Mouse (Mus musculus) c-Kit-negative CD71-positive TER-119-positive erythroid progenitor cells, embryonic 14.5 days (primary cell): ENCODE results near the gene Rab6b.
"Not testable (repeated sequence)": the region's sequence is repeated elsewhere in the genome, so short reads cannot be mapped to it uniquely, and the experiment has no call there.

Source experiments
- DNase-seq: peaks from one replicate; pipeline ENCODE4 v3.0.0-alpha.2; 2013; ENCODE audit warnings: low read depth, low spot score

The Rab6b gene

DNA sequence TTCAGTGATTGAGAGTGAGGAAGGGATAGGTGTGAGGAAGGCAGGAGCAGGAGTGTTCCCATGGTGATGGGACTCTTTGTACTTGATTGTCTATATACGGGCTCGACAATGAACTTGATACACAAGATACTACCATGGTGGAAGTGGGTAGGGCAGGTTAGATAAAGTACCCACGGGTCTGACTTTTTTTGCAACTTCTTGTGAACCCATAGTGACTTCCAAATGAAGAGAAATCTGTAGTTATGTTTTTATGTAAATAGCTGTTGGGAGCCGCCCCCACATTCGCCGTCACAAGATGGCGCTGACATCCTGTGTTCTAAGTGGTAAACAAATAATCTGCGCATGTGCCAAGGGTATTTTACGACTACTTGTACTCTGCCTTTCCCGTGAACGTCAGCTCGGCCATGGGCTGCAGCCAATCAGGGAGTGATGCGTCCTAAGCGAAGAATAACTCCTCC is 3.2 kb upstream of the Rab6b start:
- DNase-seq, result not testable (repeated sequence)

DNA sequence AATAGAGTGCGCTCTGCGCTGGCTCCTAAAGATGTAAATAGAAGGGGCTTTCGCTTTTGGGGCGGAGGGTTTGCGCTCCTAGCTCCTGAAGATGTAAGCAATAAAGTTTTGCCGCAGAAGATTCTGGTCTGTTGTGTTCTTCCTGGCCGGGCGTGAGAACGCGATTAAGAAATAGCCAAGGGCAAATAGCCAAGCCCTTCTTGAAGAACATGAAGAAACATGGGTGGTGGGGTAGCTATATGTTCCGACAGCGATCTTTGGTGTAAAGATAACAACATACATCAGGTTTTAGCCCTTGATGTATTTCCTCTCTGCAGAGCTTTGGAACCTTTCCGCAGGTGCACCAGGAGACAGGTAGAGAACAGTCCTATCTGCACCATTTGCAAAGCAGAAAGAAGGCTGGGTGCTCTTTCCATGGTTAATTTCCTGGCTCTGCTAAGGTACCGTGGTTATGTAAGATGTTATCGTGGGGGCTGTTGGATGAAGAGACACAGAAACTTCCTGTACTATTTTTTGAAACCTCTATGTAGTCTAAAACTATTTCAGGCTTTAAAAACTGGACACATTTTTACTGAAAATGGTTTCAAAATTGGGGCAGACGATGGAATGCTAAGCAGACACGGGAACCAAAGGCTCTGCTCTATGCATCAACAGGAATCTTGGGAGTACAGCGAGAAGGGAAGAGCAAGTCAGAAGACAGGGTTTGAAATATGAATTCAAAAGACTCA is 2.5 kb upstream of the Rab6b start:
- DNase-seq, result no peak

DNA sequence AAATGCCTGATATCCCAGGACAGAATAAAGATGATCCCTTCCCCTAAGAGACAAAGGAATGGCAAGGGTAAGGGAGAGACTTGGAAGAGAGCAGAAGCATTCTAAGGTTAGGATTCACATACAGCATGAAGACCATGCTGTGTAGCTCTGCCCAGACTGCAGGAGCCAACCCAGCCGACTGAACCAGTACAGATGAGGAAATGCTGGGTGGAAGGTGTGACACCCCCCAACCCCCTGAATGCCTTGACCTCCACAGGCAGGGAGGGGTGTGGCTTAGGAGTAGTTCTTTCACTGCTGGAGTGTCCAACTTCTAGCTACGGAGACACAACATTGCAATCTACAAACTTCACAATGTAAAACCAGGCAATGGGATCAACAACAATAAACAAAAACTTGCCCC is 1.7 kb upstream of the Rab6b start:
- DNase-seq, result no peak

DNA sequence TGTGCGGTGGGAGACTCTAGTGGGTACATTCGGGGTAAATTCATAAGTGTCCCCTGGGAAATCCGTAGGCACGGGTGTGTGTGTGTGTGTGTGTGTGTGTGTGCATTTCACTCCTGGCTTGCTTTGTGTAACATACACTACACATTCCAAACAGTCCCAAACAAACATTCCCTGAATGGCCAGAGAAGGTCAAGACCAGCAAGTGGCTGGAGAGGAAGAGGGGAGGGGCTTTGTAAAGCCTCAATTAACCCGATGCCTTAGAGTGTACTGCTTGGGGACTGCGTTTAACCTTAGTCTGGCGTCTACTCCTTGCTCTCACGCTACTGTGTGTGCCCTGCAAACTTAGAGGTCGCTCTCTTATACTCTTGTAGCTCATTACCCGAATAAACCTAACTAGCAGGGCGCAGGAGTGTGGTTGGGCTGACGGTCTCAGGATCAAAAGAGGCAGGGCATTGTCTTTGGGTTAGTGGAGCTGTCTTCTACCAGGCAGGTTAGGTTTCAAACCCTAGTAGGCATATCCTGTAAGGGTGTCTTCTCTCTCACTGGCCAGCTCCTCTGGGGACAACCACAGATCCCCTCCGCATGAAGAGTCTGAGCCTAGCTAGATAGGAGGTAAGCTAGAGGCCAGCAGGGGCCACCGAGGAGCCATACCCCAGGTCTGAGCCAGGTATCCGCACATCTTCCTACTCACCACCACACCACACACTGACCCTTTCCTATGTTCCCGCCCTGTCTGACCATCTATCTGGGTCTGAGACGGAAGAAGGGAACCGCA is 673 bp upstream of the Rab6b start:
- DNase-seq, result no peak

DNA sequence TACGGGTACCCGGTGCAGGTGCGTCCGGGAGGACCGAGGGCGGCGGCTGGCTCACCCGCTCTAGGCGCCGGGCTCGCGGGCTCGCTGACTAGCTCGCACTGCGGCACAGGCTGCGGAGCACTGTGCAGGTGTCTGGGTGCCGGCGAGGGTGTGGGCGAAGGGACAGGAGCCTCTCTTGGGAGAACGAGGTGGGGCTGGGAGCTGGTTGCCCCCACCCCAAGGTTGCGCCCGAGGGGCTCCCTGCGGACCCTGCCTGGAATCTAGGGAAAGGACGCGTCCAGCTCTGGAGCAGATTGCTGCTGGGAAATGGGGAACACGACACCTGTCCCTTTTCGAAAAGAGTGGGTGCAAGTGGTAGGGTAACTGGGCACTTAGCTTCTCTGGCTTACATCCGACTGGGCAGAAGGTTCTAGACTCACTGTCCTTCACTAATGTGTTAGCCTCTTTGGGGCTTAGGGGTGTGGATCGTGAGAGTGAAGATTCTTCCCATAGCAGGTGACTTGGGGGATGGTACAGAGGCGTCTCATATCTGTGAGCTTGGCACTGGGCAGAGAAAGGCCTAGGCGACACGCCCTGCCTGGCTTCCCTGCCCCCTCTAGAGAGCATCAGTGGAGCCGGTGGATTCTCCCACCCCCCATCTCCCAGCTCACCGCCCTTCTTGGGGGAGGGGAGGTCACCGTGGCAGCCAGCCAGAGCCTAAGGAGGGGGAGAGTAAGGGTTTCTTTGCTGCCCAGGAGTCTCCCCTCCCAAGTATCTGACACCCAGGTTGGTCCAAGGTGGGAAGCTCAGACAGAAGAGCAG is 1.1 kb downstream of the Rab6b start:
- DNase-seq, result no peak

DNA sequence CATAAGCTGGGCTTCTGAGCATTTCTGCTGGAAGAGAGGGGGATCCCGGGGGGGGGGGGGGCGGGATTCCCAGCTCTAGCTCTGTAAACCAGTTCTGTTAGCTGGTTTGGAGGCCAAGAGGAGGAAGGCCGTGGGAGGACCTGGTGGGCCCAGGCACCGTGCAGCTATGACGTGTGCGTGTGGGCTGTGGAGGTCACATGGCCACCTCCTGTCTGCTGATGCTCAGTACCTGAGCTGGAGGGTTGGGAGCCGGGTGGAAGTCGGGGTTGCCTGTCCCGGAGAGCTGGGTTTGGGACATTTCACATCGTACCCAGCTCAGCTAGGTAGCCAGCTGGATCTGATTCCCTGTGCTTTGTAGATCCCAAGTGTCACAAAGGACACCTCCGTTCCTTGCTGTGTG is 1.8 kb downstream of the Rab6b start:
- no peak for DNase-seq

DNA sequence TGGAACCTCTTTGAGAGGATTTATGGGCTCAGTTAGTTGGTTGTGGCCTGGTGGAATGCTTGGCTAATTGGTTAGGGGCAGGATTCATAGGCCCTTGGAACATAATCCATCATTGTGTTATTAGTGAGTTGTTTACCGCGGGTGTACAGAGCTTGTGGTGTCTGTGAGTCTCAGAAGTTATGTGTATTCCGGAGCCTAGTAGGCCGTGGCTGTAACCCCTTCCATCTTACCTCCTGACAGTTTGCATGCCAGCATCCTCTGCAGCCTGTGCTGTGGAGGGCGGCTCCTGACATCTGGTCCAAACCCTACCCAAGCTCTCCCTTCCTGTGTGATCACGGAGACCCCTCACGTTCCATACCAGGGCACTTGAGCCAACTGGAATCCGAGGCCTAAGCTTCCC is 2.7 kb downstream of the Rab6b start:
- DNase-seq, result no peak

DNA sequence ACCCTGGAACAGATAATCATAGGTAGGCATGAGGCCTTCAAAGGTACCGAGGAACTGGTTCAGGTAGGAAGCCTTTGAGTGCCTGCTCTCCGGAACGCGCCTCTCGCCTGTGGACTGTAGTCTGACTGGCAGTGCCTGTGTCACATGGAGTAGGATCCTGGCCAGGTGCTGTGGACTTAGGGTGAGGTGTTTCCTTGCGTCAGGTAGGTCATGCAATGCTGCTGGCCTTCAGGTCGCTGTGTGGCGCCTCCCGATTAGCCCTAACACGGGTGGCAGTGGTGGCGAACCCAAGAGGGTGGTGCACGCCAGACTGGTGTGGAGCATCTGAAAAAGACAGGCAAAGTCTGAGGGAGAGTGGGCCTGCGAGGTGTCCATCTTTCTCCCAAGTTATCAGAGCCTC is 3.3 kb downstream of the Rab6b start:
- no peak for DNase-seq

DNA sequence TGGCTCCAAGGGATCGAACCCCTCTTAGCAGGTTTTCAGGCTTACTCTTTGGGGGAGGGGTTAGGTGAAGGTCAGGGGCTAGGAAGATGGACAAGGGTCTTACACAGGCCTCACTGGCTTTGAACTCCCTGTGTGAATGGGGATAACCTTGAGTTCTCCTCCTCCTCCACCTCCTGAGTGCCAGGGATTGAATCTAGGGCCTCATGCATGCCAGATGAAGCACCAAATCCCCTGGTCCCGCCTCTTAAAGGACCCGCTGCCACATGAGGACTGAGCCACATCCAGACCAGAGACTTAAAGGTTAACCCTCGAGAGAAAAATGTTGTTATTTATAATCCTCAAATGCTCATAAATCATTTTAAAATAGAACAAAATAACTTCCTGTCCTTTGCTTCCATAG is 5.4 kb downstream of the Rab6b start:
- DNase-seq, result no peak

DNA sequence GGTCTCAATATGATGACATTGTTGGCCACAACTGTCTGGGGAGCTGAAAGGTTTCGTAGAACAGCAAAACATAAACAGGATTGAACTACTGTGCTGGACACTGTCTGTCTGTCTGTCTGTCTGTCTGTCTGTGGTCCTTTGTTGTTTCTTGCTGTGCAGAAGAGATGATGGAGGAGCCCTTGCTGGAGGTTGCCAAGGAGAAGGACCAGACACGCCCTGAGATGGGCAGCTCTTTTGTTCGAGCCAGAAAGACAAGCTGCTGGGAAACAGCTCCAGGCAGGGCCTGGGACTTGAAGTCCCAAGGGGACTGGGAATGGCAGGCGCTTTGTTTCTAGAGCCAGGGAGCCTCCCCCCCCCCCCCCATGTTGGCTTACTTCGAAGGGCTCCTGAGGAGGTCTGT is 5.9 kb downstream of the Rab6b start:
- no peak for DNase-seq

DNA sequence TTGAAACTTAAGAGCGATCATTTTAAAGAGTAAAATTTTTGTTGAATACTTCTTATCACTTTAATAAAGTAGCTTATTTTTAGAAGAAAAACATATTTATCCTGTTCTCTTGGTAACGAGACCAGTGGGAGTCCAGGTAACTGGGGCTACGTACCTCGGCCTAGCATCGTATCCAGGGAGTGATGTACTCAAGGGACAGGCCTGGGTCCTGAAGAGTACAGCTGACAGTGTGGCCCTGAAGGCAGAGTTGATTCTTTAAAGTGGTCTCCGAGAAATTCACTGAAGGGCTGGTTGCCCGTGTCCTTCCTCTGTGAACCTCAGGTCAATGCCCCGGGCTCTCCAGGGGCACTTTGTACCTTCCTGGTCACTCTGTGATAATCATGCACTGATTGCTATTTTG is 6.4 kb downstream of the Rab6b start:
- no peak for DNase-seq

DNA sequence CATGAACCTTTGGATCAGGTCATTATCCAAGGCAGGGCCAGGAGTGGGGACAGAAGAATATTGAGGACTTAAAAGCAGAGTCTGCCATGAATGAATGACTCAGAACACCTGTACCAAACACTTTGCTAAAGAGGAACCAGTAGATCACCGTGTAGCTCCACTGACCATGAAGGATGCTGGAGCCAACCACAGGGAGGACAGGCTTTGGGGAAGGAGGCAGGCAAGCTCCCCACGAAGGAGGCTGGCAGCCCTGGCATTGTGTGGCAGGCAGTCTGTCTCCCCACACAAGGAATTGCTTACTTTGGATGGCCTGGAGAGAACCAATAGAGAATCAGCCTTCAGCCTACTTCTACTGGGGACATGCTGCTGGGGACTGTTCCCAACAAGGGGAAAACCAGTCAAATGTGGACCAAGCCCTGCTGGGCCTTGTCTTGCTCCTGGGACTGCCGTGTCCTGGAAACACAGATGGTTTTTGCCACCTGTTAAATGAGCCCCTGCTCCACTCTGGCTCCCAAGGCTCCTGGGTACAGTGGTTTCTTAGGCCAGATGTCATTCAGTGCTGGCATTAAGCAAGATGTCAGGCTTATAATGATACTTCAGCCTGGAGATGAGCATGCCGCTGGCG is 7.2 kb downstream of the Rab6b start:
- no peak for DNase-seq

DNA sequence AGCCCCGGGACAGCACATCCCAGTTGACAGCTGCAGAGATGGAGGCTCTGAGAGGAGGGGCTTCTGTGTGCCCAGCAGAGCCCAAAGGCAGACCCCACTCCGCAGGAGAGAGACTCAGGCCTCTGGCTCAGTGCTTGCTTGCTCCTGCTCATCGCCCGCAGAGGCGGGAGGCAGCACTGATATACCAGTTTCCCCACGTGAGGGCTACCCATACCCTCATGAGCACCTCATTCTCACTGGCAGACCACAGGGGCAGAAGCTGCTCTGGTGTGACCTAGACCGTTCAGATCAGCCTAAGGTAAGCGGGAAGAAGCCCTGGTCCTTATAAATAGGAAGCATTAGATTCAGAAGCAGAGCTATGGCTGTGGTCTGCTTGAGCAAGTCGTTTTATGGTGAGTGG is 8.2 kb downstream of the Rab6b start:
- no peak for DNase-seq

DNA sequence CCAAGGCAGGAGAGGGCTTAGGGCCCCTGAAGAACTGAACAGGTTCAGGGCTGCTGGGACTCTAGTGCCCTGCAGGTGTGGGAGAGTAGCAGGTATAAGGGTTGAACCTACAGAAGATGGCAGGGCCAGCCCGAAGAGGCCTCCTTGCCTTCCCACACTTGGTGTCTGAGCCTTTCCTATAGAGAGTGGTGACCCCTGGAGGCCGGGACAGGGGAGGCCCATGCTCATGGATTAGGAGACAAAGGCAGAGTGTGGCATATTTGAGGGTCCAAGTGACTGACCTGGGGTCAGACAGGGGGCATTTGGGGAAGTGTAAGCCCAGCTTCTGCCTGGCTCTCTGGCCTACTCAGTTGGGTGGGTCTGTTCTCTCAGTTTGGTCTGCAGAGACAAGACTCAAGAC is 8.6 kb downstream of the Rab6b start:
- DNase-seq, result no peak

DNA sequence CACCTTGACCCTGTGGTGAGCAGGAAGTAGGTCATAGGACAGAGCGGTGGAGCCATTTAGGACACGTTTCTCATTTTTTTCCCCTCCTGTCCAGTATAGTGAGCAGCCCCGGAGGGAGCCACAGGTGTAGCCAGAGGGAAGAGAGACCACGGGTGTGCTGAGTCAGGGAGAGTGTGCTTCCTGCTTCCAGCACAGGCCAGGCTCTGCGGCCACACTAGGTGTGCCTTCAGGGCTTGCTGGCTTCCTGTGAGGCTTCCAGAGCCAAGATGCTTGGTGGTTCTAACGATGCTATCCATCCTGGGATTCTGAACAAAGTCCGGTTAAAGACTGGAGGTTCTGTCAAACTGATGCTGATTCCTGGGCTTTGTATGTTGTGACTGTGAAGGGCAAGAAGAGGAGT is 10.0 kb downstream of the Rab6b start:
- no peak for DNase-seq

DNA sequence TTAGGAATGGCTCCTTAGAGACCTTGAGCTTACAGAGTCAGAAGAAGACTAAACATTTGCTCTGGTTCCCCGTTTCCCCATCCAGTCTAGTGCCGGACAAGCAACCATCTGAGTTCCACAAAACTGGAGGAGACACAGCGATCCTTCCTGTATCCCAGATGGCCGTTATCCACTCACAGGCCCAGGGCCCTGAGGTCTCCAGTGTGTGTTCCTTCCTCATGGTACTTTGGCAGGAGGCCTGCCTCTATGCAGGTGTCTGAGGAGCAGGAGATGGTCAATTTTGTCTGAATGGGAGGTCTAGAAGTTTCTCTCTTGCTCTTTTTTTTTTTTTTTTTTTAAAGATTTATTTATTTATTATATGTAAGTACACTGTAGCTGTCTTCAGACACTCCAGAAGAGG is 13.2 kb downstream of the Rab6b start:
- no peak for DNase-seq

DNA sequence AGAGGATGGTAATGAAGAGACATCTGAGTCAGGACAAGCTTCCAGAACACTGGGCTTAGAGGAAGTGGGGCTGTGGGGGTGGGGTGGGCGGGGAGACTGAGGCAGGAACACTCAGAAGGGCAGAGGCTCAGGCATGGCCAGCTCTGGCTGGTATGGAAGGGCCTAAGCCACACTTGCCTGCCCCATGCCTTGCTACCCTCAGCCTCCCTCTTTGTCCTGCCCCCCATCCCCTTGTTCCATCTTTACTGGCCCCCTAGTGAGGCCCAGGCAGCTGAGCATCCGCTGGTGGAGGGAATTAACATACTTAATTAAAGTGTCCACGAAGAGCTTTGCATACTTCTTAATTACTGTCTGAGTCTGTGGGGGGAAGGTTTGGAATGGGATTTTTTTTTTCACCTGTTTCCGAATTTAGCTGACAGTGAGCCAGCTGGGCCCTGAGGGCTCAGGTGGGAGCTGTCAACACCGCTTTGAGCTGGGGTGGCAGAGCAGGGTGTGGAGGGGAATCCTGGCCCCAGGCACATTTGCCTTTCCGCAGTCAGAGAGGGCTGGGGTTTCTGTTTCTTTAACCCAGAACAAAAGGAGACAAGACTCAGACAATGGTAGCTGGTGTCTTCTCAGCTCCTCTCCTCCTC is 22.0 kb downstream of the Rab6b start:
- no peak for DNase-seq

DNA sequence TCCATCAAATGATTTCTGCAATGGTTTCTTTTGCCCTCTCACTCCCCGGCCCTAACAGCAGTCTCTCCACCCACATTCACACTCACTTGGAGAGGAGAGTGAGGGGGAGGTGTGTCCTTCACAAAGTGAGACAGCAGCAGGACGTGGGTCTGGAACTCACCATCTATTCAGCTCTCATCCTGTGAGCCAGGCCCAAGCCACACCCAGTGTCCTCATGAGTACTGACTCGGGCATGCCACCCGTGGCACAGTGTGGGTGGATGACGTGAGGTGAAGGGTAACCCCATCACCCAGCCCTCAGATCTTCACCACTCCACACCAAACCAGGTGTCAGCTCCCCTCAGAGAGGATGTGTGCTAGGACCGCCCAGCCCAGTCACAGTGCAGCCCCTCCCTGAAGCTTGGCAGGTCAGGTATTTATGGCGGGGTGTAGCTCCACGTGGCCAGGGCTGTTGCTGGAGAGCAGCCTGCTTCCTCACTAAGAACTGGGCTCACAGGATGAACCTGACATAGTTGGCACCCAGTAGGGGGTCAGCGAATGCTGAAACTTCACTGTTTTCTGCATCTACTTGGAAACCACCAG is 23.0 kb downstream of the Rab6b start:
- DNase-seq, result no peak

DNA sequence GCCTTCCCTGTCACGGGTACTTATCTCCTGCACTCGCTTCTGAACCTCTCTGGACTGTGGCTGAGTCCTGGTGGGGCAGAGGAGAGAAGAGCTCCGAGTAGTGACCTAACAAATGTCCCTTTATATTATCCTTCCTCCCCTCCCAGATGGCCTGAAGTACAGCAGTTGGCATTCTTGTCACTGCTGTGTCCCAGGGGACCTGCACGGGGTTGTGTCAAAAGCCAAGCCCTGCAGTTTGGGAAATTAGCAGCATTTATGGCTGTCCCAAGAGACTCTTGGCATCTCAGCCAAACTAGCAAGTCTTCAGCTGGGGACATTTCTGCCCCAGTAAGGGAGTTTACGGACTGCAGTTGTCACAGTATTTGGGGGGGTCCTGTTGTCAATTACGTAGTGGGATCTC is 27.9 kb downstream of the Rab6b start:
- no peak for DNase-seq

DNA sequence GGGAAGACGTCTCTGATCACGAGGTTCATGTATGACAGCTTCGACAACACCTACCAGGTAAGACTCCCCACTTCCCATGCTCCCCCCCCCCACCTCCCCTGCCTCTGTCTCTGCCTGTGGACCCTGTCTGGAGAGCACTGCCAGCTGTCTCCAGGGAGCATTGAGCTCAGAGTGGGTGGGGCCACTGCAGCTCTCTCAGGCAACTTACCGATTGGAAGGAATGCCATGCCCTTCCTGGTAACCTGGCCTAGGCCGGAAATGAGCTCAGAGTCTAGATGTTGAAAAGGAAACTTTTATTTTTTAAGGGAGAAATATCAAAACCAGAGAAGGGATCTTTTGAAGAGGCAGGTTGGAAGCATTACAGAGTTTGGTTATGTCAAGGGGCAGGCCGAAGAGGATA is 28.8 kb downstream of the Rab6b start:
- no peak for DNase-seq

DNA sequence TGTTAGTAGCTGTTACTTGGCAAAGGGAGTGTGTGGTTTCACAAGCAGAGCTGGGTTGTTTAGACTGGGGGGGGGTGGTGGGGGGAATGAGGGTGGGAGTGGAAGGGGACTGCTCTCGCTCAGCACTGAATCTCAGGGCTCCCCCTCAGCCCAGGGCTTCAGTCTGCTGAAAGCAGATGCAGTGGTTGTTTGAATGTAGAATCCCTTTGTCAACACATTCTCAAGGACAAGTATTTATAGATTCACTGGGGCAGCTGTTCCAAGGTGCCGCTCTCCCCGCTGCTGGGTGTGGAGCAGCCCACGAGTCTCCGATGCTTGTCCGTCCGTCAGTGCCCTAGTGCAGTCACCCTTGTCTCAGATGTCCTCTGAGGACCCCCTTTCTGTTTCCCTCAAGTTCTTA is 29.7 kb downstream of the Rab6b start:
- DNase-seq, result no peak
